Mouse (Mus musculus): ENCODE results near the gene Fcnb. TPM values are rescaled to one million over a fixed set of nuclear protein-coding genes. Genes with fewer than 3 reads are reported as not detected.

The Fcnb gene
- polyA plus RNA-seq, 1 experiment from 2014 or later = 0.52 TPM

DNA sequence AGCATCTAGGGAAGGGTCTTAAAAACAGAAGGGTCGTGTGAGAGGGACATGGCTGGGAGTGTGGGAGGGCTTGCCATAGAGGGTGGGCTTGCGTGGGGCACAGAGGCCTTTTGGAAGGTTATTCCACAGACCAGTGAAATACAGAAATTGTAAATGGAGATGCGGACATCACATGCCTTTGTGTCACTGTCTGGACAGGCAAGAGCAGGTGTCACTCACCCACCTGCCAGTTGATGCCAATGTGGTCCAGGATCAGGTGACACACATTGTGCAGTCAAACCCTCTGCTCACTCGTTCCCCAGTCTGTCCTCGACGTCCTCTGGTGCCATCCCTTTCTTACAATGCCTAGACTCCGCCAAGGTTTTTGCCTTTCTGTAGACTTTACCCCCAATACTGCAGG, 37.6 kb downstream of the Fcnb start:
- DNase-seq (ENCODE audit: low spot score) = no peak

DNA sequence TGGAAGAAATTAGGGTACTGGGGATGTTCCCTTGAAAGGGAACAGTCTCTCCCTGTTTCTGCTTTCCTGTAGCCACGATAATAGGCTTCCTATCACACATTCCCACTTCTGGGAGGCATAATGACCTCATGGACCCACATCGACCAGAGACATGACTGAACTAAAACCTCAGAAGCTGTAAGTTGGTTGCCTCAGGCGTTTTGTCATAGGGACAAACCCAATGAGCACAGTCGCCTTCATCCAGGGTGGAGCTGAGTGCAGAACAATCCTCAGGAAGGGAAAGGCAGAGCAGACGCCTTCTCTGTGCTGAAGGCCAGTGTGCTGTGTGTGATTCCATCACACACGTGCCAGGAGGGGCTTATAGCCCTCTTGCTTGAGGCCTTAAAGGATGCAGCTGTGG, 38.4 kb downstream of the Fcnb start:
- no peaks in the 10 kb centered on the region for H3K4me1 ChIP-seq (ENCODE audit: control insufficient read depth, insufficient read depth, low read length)
- H3K4me3 ChIP-seq (ENCODE audit: low read depth, low read length) = no peak overlapping the region
- no peak overlapping the region for H3K4me2 ChIP-seq (ENCODE audit: low read depth, low read length)
- no peaks in the 10 kb centered on the region for H3K27me3 ChIP-seq (ENCODE audit: control insufficient read depth, insufficient read depth, low read length)
- DNase-seq (ENCODE audit: low spot score) (no peak), ATAC-seq (replicated peaks; ENCODE audit: insufficient number of reproducible peaks, low FRiP score, low TSS enrichment, low read depth) (no peak)
- no peak overlapping the region for H3K27ac ChIP-seq (replicated peaks; ENCODE audit: low read depth, low read length)
- 63% methylated on average over 6 of the region's 6 CpGs for WGBS
- no peaks in the 10 kb centered on the region for H3K36me3 ChIP-seq (replicated peaks; ENCODE audit: control insufficient read depth, insufficient read depth, low read depth, low read length)
- H3K9ac ChIP-seq (replicated peaks; ENCODE audit: low read length) = no peak overlapping the region
- no peaks in the 10 kb centered on the region for H3K9me3 ChIP-seq (replicated peaks; ENCODE audit: control insufficient read depth, low read length)

More for the DNA sequence above, 37.6 kb downstream of the Fcnb start:
- 77% methylated on average over 7 of the region's 7 CpGs for WGBS
- Histone ChIP-seq H3K9me3 (replicated peaks; ENCODE audit: control insufficient read depth, low read length) (no peaks in the 10 kb centered on the region), H3K4me2 (ENCODE audit: low read depth, low read length) (no peak overlapping the region), H3K27me3 (ENCODE audit: control insufficient read depth, insufficient read depth, low read length) (no peaks in the 10 kb centered on the region), H3K36me3 (replicated peaks; ENCODE audit: control insufficient read depth, insufficient read depth, low read depth, low read length) (no peaks in the 10 kb centered on the region), H3K27ac (replicated peaks; ENCODE audit: low read depth, low read length) (no peak overlapping the region), H3K4me1 (ENCODE audit: control insufficient read depth, insufficient read depth, low read length) (no peaks in the 10 kb centered on the region), H3K4me3 (ENCODE audit: low read depth, low read length) (no peak overlapping the region), H3K9ac (replicated peaks; ENCODE audit: low read length) (no peak overlapping the region)
- no peak for ATAC-seq (replicated peaks; ENCODE audit: insufficient number of reproducible peaks, low FRiP score, low TSS enrichment, low read depth)

DNA sequence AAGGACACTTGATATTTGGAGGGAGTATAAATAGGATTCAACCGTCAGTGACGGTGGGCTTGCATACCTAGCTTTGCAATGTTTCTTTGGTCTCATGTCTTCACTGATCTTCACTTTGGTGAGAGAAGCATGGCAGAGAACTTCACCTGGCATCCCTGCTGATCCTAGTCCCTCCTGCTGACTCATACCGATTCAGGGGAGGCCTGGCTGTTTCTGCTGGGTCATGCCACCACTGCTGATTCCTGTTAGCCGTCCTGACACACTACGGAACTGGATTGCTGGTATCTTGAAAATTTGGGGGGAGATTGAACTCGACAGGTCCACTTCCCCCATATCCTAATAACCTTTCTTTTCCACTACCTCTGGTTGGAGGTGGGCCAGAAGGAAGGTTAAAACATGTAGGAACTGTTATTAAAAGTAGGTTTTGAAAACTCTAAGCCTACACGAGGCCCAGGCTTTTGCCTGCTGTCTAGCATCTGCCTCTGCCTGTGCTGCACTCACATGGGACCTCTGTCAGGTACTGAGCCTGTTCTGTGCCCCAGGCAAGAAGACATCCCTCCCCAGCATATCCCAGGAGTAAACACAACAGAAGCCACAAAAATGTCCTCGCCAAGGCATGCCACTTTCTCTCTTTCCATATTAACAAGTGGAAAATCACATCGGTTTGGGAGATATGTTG, 39.6 kb downstream of the Fcnb start:
- Histone ChIP-seq H3K4me2 (ENCODE audit: low read depth, low read length) (no peak overlapping the region), H3K4me1 (ENCODE audit: control insufficient read depth, insufficient read depth, low read length) (no peaks in the 10 kb centered on the region), H3K36me3 (replicated peaks; ENCODE audit: control insufficient read depth, insufficient read depth, low read depth, low read length) (no peaks in the 10 kb centered on the region), H3K9ac (replicated peaks; ENCODE audit: low read length) (no peak overlapping the region), H3K27me3 (ENCODE audit: control insufficient read depth, insufficient read depth, low read length) (no peaks in the 10 kb centered on the region), H3K27ac (replicated peaks; ENCODE audit: low read depth, low read length) (no peak overlapping the region), H3K9me3 (replicated peaks; ENCODE audit: control insufficient read depth, low read length) (no peaks in the 10 kb centered on the region), H3K4me3 (ENCODE audit: low read depth, low read length) (no peak overlapping the region)
- DNase-seq (ENCODE audit: low spot score) = no peak
- 86% methylated on average over 9 of the region's 9 CpGs for WGBS
- no peak for ATAC-seq (replicated peaks; ENCODE audit: insufficient number of reproducible peaks, low FRiP score, low TSS enrichment, low read depth)

DNA sequence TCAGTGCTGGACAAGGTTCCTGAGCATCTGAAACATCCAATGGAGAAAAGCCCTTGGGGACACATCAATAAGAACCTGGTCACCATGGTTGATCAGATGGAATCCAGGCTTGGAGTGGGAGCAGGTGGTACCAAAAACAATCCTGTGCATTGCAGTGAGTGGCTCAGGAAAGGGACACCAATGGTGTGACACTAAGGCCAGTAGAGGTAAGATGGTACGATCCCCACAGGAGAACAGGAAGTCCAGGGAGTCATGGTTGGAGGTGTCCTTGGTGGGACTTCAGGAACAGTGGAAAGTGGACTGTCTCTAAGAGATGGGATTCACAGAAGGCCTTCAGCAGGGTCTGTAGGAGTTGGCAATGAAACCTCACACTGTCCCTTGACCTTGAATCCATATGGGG, 44.2 kb downstream of the Fcnb start:
- H3K4me3 ChIP-seq (ENCODE audit: low read depth, low read length) = no peak overlapping the region

DNA sequence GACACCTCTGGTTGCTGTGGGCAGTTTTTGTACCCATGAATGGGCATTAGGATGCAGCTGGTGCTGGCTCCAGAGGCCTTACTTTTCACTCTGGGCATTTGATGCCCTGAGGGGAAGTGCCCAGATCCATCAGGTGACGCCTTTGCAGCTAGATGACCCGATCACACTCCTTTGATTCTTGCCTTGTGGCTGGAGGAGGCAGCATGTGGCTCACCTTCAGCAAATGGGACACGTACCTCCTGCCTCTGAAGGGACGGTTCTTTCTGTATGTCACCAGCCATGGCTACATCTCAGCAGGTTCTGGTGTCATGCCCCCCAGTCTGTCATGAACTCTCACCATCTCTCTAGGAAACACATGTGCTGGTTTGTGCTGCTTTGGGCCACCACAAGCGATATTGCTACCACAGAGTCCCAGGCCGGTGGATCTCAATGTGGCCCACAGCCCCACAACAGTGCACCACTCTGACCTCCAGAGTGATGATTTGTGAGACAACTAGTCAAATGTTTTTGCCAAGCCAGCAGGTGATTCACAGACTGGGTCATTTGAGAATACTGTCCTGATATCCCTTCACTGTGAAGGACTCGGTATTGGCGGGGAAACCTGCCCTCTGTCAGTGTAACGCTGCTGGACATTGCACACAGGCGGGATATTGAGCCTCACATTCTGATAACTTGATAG, 44.9 kb downstream of the Fcnb start:
- Histone ChIP-seq H3K27ac (replicated peaks; ENCODE audit: low read depth, low read length) (no peak overlapping the region), H3K36me3 (replicated peaks; ENCODE audit: control insufficient read depth, insufficient read depth, low read depth, low read length) (no peaks in the 10 kb centered on the region), H3K27me3 (ENCODE audit: control insufficient read depth, insufficient read depth, low read length) (no peaks in the 10 kb centered on the region), H3K4me1 (ENCODE audit: control insufficient read depth, insufficient read depth, low read length) (no peaks in the 10 kb centered on the region), H3K9ac (replicated peaks; ENCODE audit: low read length) (no peak overlapping the region), H3K9me3 (replicated peaks; ENCODE audit: control insufficient read depth, low read length) (no peaks in the 10 kb centered on the region), H3K4me3 (ENCODE audit: low read depth, low read length) (no peak overlapping the region), H3K4me2 (ENCODE audit: low read depth, low read length) (no peak overlapping the region)
- ATAC-seq (replicated peaks; ENCODE audit: insufficient number of reproducible peaks, low FRiP score, low TSS enrichment, low read depth) (no peak), DNase-seq (ENCODE audit: low spot score) (no peak)
- WGBS = 91% methylated on average over 10 of the region's 10 CpGs

More for the DNA sequence above, 44.2 kb downstream of the Fcnb start:
- no peaks in the 10 kb centered on the region for H3K27me3 ChIP-seq (ENCODE audit: control insufficient read depth, insufficient read depth, low read length)
- ATAC-seq (replicated peaks; ENCODE audit: insufficient number of reproducible peaks, low FRiP score, low TSS enrichment, low read depth) (no peak), DNase-seq (ENCODE audit: low spot score) (no peak)
- H3K4me2 ChIP-seq (ENCODE audit: low read depth, low read length) = no peak overlapping the region
- 97% methylated on average over 1 of the region's 1 CpGs for WGBS
- no peak overlapping the region for H3K27ac ChIP-seq (replicated peaks; ENCODE audit: low read depth, low read length)
- H3K9me3 ChIP-seq (replicated peaks; ENCODE audit: control insufficient read depth, low read length) = no peaks in the 10 kb centered on the region
- H3K4me1 ChIP-seq (ENCODE audit: control insufficient read depth, insufficient read depth, low read length) = no peaks in the 10 kb centered on the region
- no peaks in the 10 kb centered on the region for H3K36me3 ChIP-seq (replicated peaks; ENCODE audit: control insufficient read depth, insufficient read depth, low read depth, low read length)
- no peak overlapping the region for H3K9ac ChIP-seq (replicated peaks; ENCODE audit: low read length)

DNA sequence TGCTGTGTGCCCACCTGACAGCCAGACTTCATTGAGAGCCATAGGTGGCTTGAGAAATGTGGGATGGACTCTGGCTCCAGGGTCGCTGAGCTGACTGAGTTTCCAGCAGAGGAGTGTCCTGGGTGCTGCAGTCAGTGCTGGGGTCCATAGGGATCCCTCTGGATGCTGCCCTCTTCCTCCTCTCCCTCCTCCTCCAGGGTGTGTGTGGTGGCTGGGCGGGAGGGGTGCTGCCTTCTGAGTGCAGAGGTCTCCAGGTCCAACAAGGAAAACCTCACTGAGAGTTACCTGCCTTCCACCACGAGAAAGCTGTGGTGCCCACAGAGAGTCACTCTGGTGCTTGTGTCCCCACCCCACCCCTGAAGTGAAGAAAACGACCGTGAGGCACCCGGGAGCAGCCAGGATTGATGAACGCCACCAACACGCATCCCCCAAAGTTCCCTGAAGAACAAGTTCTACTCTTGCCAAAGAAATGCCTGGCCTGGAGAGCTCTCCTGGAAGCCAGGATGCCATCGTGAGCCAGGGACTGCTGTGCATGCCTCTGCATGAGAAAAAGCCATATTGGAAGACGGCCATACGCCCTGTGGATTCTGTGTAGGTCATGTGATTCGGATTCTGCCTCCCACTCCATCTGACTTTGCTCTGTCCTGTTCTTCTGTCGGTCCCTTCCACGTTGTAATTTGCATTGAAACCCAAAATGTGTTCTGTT, 46.1 kb downstream of the Fcnb start:
- 90% methylated on average over 14 of the region's 14 CpGs for WGBS
- no peaks in the 10 kb centered on the region for H3K27me3 ChIP-seq (ENCODE audit: control insufficient read depth, insufficient read depth, low read length)
- no peak overlapping the region for H3K9ac ChIP-seq (replicated peaks; ENCODE audit: low read length)
- ATAC-seq (replicated peaks; ENCODE audit: insufficient number of reproducible peaks, low FRiP score, low TSS enrichment, low read depth) (no peak), DNase-seq (ENCODE audit: low spot score) (no peak)
- H3K9me3 ChIP-seq (replicated peaks; ENCODE audit: control insufficient read depth, low read length) = no peaks in the 10 kb centered on the region
- H3K36me3 ChIP-seq (replicated peaks; ENCODE audit: control insufficient read depth, insufficient read depth, low read depth, low read length) = no peaks in the 10 kb centered on the region
- H3K4me1 ChIP-seq (ENCODE audit: control insufficient read depth, insufficient read depth, low read length) = no peaks in the 10 kb centered on the region
- no peak overlapping the region for H3K4me3 ChIP-seq (ENCODE audit: low read depth, low read length)
- H3K27ac ChIP-seq (replicated peaks; ENCODE audit: low read depth, low read length) = no peak overlapping the region
- H3K4me2 ChIP-seq (ENCODE audit: low read depth, low read length) = no peak overlapping the region

DNA sequence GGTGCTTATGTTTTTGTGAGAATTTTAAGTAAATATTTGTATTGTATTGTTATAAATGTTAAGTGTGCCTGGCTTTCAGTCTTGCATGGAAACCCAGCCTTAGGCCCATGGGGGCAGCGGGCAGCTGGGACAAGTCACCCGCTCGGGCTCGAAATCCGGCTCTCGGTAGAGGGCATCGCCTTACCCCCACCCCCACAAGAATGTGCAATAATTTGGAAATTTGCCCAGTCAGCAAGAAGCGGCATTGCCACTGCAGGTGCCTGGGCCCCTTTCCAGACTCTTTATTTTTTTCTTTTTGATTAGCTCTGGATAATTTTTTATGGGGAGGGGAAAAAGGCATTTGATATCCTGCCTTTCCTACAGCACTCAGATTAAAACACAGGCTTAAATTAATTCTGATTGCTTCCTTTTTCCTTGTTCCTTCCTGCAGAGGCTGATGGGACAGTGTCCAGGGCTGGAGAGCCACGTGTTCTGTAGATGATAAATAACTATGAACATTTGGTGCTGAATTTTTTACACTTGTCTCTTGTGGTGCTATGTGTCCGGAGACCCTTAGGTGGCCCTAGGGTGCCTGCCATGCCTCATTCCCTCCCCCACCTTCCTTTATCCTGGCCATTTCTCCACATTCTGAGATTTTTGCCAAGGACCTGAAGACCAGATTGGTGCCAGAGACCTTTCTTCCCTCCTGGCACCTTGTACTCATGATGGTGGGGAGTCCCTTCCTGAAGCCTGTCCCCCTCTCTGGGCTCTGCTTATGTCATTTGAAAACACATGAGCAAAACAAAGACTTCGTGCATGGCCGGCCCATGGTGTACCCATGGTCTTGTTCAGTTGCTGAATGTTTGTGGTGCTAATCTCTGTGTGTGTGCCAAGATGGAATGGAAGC, 46.9 kb downstream of the Fcnb start:
- Histone ChIP-seq H3K4me3 (ENCODE audit: low read depth, low read length) (no peak overlapping the region), H3K4me1 (ENCODE audit: control insufficient read depth, insufficient read depth, low read length) (no peaks in the 10 kb centered on the region), H3K4me2 (ENCODE audit: low read depth, low read length) (no peak overlapping the region), H3K27me3 (ENCODE audit: control insufficient read depth, insufficient read depth, low read length) (no peaks in the 10 kb centered on the region), H3K27ac (replicated peaks; ENCODE audit: low read depth, low read length) (no peak overlapping the region), H3K36me3 (replicated peaks; ENCODE audit: control insufficient read depth, insufficient read depth, low read depth, low read length) (no peaks in the 10 kb centered on the region), H3K9ac (replicated peaks; ENCODE audit: low read length) (no peak overlapping the region), H3K9me3 (replicated peaks; ENCODE audit: control insufficient read depth, low read length) (no peaks in the 10 kb centered on the region)
- DNase-seq (ENCODE audit: low spot score) (no peak), ATAC-seq (replicated peaks; ENCODE audit: insufficient number of reproducible peaks, low FRiP score, low TSS enrichment, low read depth) (no peak)
- 89% methylated on average over 12 of the region's 12 CpGs for WGBS
